Mouse (Mus musculus): Measurements from ENCODE around the gene Gsto2. TPM values are rescaled to one million over a fixed set of nuclear protein-coding genes. Genes with fewer than 3 reads are reported as not detected.
A peak's percentile ranks its signal among the peaks of the same experiment; 100 is the strongest.
"Not testable (repeated sequence)": the region's sequence is repeated elsewhere in the genome, so short reads cannot be mapped to it uniquely, and the experiment has no call there.

Gene Gsto2
- under 1 TPM in 1 of 2 experiments, not detected in 1; 0.74 TPM for polyA plus RNA-seq (2017; shearing (Covaris generic))

DNA sequence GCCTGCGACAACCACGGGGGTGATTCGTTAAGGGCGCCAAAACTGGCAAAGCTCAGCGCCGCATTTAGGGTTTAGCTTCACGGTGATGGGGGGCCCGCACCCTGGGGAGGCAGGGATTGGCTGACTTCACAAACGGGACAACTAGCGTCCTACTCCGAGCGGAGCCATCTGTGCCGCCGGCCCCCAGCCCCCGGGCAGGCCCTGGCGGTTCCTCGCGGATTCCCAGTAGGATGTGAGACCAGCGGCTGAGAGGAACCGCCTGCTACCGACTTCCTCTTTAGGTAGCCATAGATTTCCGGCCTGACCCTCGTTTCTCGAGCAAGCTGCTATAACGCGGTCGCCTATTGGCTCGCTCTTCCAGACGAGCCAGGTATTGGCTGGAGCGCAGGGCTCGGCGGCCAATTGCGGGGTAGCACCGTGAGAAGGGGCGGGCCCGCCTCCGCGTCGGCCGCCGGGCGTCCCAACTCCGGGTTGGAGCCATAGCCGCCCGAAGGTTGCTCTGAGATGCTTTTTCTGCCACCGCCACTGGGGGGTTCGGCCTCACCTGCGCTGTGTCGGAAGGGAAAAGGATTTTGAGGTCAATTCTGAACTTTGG lies at the start of gene Gsto2:
TSS of gene Gsto2 (plus strand) at position 182 of the 595 bp plus-strand sequence.
- peak; percentile 99 for ATAC-seq

- no peak for ATAC-seq
These were observed 47.6 kb upstream of the Gsto2 start for GRCm38 (mm10) chr19:47817692-47818091.

GRCm38 (mm10) chr19:47820832-47821493 lies 44.4 kb upstream of the Gsto2 start:
- peak; percentile 40 for ATAC-seq

GRCm38 (mm10) chr19:47821494-47821872 lies 43.9 kb upstream of the Gsto2 start:
- ATAC-seq = no peak

DNA sequence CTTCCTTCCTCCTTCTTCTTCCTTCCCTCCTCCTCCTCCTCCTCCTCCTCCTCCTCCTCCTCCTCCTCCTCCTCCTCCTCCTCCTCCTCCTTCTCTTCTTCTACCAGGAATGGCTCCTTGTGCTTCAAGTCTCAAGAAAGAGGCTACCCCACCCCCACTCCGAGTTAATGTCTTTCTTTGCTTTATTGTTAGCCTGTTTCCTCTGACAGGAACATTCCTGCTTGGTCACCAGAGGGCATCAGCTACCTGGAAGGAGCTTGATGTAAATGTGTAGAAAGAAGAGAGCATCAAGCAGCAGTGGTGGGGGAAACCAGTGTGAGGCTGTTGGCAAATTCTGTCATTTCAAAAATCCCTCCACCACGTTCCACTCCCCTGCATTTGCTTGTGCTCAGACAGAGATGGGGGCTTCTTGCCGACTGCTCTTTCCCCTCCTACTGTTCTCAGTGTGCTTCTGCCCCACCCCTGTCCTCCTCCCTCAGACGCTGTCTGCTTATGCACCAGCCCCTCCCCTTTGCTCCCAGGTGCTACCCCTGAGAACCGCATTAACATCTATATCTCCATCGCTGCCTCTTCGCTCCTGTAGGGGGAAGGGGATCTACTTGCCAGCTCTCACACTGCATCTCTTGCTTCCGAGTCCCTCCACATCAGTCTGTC lies 43.1 kb upstream of the Gsto2 start:
- no peak for ATAC-seq

DNA sequence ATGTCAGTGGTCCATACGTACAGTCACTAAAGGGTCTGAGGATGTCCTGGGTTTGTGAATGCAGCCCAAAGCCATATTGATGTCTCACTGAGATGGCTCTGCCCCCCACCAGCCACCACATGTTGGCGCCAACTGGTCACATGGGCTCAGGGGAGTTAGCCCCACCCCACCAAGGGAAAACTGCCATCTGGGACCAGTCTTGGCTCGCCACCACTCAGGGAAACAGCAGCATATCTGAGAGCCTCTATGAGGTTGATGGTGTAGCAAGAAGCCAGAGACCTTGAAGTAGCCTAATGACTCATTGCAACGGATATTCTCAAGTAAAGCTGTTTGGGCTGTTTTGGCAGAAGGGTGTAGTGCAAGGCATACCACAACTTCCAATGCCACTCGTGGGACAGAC lies 41.3 kb upstream of the Gsto2 start:
- ATAC-seq = no peak

GRCm38 (mm10) chr19:47829913-47830450 lies 35.4 kb upstream of the Gsto2 start:
- no peak for ATAC-seq

GRCm38 (mm10) chr19:47831111-47831510 lies 34.2 kb upstream of the Gsto2 start:
- ATAC-seq = no peak

GRCm38 (mm10) chr19:47832316-47832715 lies 33.0 kb upstream of the Gsto2 start:
- no peak for ATAC-seq

- no peak for ATAC-seq
These were observed 30.7 kb upstream of the Gsto2 start for GRCm38 (mm10) chr19:47834614-47835013.

DNA sequence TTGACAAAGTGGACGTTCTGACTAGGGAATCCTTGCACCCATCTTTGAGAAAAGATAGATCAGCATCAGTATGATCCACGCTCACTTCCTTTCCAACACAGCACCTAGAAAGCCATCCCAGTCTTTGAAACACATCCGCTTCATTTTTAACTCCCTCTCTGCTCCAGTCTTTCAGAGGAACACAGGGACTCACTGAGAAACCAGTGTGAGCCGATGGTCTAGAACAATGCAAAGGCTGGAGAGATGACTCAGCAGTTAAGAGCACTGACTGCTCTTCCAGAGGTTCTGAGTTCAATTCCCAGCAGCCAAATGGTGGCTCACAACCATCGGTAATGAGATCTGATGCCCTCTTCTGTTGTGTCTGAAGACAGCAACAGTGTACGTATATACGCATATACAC lies 29.6 kb upstream of the Gsto2 start:
- no peak for ATAC-seq

DNA sequence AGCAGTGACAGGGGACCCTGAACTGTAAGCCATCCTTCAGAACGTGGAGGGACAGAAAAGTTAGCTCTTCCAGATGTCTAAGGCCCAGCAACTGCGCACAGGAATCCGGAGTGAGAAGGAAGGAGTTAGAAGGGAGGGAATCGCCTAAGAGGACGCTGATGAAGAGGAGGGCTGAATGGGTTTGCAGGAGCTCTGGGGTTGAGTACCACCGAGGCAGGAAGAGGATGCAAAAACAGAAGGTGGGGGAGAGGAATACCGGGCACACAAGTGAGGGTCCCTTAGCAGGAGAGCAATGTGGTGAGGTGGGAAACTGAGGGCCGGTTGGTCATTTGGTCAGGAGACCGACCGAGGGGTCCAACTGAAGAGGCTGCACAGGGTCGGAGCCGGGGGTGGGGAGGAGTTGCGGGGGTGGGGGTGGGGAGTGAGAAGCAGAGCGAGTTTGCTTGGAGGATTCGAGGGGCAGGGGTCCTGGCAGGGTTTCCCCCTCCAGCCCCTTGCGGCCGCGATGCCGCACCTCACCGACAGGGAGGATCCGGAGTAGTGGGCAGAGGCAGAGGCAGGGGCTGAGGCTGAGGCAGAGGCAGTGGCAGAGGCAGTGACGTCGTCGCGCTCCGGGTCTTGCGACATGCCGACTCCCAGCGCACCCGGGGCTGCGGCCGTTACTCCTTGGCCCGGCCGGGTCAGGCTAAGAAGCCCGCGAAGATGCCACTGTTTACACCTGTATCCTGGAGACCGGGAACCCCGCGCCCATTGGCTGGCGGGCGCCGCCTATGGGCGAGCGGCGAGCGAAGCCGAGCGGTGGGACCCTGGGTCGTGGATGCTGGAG lies 28.4 kb upstream of the Gsto2 start:
- peak; percentile 84 for ATAC-seq

- peak; percentile 41 for ATAC-seq
These were observed 27.8 kb upstream of the Gsto2 start for GRCm38 (mm10) chr19:47837527-47837901.

GRCm38 (mm10) chr19:47841234-47841633 lies 24.1 kb upstream of the Gsto2 start:
- not testable (repeated sequence) for ATAC-seq

DNA sequence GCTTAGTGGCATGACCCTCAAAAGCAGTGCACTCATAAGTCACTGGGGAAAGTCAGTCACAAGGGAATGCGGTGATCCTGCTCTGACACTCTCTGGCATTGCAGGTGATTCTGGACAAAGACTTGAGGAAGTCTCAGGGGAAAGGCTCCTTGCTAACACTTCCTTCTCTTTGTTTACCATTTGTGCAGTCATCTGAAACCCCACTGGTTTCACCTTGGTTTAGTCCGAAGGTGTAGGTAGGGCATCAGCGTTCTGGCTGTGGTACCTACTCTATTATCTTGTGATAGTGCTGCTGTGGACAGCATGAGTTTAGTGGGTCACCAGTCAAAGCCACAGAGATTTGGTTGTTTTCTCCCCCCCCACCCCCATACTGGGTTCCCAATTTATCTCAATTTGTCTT lies 15.6 kb upstream of the Gsto2 start:
- ATAC-seq = no peak

GRCm38 (mm10) chr19:47852131-47852530 lies 13.2 kb upstream of the Gsto2 start:
- ATAC-seq = not testable (repeated sequence)

DNA sequence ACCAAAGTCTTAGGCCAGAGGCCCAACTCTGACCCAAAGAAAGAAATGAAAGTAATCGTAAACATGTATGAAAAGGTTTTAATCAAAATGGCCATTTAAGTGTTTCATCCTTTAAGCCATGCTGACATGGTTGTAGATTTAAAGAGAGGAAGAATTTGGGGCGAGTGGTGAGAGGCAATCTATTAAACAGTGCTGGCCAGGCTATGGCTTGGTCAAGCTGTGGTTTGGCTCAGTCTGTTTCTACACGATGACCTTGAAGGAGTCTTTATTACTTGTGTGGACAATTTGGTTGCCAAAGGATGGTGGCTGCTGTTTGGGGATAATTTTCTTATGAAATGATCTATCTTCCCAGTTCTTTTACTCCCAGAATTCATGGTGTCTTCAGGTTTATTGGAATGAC lies 12.3 kb upstream of the Gsto2 start:
- ATAC-seq = no peak

- ATAC-seq = no peak
These were observed 11.2 kb upstream of the Gsto2 start for GRCm38 (mm10) chr19:47853951-47854795.

DNA sequence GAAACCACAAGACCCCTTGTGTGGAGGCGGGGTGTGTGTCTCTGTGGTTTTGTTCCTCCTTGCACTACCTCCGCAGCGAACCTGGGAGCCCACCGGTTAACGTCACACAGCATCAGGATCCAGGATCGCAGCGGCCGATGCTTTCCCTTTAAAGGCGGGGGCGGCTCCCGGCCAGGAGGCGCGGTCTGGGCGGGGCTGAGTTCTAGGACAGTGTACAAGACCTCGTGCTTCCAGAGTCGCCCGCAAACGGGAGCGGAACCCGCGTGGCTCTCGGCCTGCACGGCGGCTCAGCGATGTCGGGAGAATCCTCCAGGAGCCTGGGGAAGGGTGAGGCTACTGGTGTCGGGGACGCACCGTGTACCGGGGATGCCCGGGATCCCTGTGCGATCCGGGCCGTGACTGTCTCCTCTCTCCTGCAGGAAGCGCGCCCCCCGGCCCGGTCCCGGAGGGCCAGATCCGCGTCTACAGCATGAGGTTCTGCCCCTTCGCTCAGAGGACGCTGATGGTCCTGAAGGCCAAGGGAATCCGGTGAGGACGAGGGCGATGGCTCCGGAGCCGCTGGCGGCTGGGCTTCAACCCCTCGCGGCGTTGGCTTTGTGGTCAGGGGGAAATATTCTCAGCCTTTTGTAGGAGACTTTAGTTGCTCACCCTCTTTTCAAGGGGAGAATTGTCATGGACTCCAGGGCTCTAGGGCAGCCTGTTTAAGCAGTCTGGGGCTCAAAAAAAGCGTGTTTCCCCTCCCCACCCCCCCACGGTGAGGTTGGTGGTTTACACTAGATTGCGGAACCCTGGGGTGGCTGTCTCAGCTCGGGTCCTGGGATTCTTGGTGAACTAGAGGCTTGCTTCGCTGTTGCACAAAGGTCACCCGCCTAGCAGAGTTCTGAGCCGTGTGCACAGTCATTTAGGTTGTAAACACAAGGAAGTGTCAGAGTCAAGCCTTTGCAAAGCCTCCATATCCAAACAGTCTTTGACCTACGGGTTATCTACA lies 10.2 kb upstream of the Gsto2 start, which contains the start of gene Gsto1:
TSS of gene Gsto1 (plus strand) at position 175 of the 988 bp plus-strand sequence.
- peak; percentile 68 for ATAC-seq
